Mouse (Mus musculus) adrenal gland (tissue): Measurements from ENCODE around the gene Armt1.
"Not testable (repeated sequence)": the region's sequence is repeated elsewhere in the genome, so short reads cannot be mapped to it uniquely, and the experiment has no call there.

Experiments used
- intact Hi-C: fragments of 180-260 bp; cut with DNase I; formaldehyde crosslinking; loops from one replicate; pipeline ENCODE4 v1.15.1; 2025

Armt1 gene

DNA sequence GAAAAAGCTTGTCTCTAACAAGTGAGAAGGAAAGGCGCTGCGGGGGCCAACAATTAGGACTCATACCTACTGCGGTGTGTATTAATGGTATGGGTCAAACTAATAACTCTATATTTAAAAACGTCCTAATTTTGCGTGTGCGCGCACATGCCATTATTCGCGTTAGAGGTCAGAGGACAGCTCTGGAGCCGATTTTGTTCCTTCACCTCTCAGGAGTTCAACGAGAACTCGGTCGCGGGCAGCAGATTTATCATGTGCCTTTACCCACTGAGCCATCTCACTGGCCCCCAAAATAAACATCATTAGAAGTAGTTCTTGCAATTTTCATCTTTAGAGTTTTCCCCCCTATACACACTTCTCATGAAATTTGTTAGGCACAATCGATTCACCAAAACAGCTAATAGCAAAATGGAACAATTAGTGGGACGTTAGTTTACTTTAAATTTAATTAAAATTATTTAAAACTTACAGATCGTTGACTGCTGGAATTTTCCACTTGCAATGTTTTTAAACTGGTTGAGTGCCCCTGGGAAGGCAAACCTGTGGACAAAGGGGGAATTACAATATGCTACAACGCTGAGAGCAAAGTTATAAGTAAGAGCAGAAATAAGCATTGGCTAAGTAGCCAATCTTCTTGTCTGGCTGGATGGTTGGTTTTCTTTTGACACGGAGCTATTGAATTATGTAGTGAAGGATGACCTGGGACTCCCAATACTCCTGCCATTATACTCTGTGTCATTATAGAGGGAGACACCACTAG, 909 bp downstream of the Armt1 start:
- intact Hi-C loops: no loop called here

- intact Hi-C loops: not testable (repeated sequence)
Observed at GRCm38 (mm10) chr10:4433871-4434270, 1.6 kb downstream of the Armt1 start.

DNA sequence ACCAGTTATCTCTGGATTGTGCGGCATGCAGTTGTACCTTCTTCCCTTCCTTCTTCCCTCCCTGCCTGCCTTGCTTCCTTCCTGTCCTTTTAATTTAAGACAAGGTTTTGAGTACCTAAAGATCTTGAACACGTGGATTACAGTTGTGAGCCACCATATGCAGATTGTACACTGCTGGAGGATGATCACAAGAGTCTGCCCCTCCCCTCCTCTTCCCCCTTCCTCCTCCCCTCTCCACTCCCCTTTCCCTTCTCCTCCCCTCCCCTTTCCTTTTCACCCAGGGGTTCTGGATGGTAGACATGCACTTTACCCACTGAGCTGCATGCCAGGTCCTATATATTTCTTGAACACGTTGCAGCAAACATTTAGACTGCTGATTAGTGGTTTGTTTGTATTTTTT, 3.1 kb downstream of the Armt1 start:
- intact Hi-C loops: no loop called here

DNA sequence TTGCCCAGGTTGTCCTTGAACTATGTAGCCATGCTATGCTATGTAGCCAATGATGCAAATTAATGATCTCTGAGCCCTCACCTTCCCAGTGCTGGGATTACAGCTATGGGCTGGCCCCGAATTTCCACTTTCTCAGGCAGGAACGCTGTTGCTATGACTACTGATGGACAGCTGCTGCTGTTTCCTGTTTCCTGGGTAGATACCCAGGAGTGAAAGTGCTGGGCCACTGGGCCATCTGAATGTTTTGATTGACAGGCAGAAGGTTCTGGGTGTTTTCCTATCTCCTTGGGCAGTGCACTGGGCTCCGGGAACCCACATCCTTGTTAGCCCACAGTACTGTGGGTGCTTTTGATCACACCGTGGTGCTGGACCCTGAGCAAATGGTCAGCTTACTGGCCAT, 24.1 kb downstream of the Armt1 start:
- intact Hi-C loops: no loop called here

GRCm38 (mm10) chr10:4460201-4460600, 27.9 kb downstream of the Armt1 start:
- intact Hi-C loops: no loop called here

DNA sequence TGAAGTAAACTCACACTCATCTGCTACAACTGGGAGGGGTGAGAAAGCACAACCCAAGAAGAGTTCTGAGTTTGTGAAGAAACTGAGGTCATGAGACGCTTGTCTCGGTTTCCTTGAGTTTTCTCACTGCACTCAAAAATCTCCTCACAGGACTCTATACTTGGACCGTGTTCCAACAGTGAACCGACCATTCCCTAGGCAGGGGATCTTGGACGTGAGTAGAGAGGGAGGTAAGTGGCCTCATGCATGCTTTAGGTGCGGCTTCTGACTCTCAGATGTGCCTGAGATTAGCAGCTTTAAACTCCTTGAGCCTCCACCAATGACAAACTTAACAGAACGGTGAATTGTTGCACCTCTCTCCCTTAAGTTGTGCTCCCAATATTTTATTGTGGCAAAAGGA, 33.5 kb downstream of the Armt1 start:
- intact Hi-C loops: no loop called here

DNA sequence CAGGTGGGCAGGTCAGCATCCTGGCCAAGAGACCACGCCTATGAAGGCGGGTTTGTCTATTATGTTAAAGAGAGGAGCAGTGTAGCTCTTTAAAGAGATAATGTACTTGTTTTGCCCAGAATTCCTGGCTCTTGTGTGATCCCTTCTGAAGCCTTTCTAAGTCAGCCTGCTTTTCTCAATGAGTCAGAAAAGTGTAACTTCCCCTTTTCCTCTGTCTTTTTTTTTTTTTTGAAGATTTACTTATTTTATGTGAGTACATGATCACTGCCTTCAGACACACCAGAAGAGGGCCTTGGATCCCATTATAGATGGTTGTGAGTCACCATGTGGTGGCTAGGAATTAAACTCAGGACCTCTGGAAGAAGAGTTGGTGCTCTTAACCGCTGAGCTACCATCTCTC, 37.1 kb downstream of the Armt1 start:
- intact Hi-C loops: no loop called here

DNA sequence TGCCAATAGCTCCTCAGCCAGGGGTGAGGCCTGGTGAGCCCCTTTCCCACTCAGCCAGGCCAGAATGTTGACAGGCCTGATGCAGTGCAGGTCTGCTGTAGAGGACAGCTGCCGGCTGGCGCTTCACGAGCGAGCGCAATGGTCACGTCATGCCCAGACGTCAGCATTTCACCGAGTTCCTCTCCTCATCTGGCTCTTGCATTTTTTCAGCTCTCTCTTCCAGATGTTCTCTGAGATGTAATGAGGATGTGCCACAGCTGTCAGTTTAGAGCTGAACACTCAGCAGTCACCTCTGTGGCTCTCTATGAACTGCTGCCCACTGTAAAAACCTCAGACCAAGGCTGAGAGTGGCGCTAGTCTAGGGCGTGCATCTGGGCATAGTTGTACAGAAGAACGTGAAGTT, 41.3 kb downstream of the Armt1 start:
- intact Hi-C loops: no loop called here

DNA sequence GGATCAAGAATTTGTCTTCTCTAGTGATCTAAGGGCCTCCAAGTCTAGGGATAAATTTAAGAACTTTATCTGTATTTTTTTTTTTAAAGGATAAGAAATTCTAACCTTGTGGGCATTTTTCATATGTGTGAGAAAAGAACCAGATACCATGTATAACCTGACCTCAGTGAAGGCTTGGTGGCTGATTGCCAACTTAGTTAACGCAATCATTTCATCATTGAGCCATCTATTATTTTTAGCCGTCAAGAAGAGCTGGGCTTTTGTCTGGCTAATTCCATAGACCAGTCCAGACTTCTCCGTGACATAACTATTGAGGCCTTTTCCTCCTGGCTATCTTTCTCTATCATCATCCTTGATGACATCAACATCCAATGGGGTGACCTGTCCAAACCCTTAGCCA, 43.2 kb downstream of the Armt1 start:
- intact Hi-C loops: no loop called here

DNA sequence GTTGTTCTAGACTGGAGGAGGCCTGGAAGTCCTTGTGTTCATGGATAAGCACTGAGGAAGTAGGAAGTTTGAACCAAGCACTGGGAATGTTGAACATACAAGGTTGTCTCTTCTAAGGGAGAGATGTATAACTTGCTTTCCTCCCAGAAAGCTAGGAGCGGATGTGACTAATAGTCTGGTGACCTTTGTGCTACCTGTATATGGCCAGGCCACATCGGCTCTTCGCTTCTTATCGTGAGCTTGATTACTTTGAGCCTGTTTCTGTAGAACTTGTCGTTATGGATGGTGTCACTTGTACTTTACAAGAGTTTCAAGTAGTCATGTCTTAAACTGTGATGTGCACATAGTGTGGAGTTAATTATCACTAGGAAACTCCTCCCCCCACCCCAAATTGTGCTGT, 44.3 kb downstream of the Armt1 start:
- intact Hi-C loops: no loop called here

- intact Hi-C loops: no loop called here
Observed at GRCm38 (mm10) chr10:4480929-4481328, 48.7 kb downstream of the Armt1 start.

- intact Hi-C loops: no loop called here
Observed at GRCm38 (mm10) chr10:4481695-4482094, 49.4 kb downstream of the Armt1 start.

- intact Hi-C loops: no loop called here
Observed at GRCm38 (mm10) chr10:4482355-4482754, 50.1 kb downstream of the Armt1 start, which contains the start of gene Ccdc170. TSS of gene Ccdc170 (plus strand) at chr10:4482502.

GRCm38 (mm10) chr10:4483848-4484247, 51.6 kb downstream of the Armt1 start:
- intact Hi-C loops: no loop called here

- intact Hi-C loops: no loop called here
Observed at GRCm38 (mm10) chr10:4484986-4485385, 52.7 kb downstream of the Armt1 start.

DNA sequence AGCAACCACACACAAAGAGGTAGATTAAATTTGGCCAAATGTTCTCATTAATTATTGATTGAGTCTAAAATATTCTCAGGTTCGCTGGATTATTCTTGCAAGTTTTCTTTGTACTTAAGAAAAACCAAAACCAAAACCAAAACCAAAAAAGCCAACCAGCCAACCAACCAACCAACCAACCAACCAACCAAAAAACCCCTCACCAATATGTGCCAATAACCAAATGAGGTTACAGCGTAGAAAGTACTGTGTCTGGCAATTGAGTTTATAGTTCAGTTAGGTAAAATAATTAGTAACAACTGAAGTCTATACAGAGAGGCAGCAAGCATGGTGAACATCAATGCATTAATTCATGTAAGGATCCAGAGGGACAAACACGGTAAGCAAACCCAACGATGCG, 57.6 kb downstream of the Armt1 start:
- intact Hi-C loops: no loop called here

- intact Hi-C loops: no loop called here
Observed at GRCm38 (mm10) chr10:4491281-4491680, 59.0 kb downstream of the Armt1 start.

GRCm38 (mm10) chr10:4492045-4492444, 59.8 kb downstream of the Armt1 start:
- intact Hi-C loops: no loop called here

DNA sequence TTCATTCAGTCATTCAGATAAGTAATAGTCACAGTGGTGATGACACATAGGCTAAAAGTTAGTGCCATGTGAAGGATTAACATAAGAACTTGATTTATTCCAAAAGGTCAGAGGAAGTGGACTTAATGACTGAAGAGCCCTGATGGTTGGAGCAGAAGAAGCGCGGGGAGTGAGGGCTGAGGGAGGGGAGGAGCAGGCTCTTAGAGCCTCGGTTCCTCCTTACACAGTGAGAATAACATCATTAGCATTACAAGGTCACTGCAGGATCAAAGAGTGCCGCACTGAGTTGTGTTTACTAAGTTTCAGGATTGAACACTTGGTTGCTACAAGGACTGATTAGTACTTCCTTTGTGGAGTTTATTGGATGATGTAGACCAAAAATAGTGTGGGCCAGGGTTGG, 60.6 kb downstream of the Armt1 start:
- intact Hi-C loops: no loop called here

DNA sequence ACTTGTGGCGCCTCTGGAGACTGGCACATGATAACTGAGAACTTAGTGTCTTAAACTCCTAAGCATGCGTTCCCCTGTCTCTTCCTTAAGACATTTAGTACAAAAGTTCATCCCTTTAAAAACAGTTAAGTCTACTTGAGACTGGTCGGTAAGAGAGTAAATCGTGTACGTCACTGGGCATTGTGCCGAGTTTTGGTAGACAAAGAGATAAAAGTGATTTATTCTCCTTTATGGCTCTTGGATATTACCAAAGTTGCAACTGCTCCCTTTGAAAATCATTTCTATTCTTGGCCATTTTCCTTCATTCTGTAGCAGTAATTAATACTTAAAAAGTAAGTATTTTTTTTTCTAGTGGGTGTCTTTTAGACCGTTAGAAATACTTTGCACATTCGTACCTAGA, 71.0 kb downstream of the Armt1 start:
- intact Hi-C loops: no loop called here
